Mouse (Mus musculus) R1 (cell line): ENCODE measurements around the gene N4bp2.
"Not testable (repeated sequence)": the region's sequence is repeated elsewhere in the genome, so short reads cannot be mapped to it uniquely, and the experiment has no call there.

Experiments
- DNase-seq: peaks from one replicate; pipeline ENCODE4 v3.0.0-alpha.2; 2018; ENCODE audit warnings: low read depth, low spot score

N4bp2 gene

GRCm38 (mm10) chr5:65763916-65764785, 830 bp downstream of the N4bp2 start:
- DNase-seq, result peak; percentile 61

- DNase-seq, result peak; percentile 99
Measured at GRCm38 (mm10) chr5:65764786-65765634, 1.7 kb downstream of the N4bp2 start.

- DNase-seq, result no peak
Measured at GRCm38 (mm10) chr5:65765635-65765911, 2.3 kb downstream of the N4bp2 start.

DNA sequence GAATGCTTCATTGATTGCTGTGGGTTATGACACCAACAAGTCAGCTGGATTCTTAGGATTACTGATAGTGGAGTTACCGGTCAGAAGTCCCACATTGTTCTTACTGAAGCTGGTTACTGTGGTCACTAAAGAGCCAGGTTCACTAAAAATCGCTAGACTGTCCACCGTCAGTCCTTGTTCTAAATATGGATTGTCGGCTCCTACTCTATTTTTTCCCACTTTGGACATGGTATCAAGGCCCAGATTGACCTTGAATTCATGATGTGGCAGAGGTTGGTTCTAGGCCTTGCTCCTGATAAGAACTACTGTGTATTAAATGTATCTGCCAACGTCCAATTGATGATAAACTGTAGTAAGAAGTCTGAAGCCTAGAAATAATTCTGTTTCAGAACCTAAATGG, 4.7 kb downstream of the N4bp2 start:
- DNase-seq, result no peak

- DNase-seq, result no peak
Measured at GRCm38 (mm10) chr5:65770065-65770464, 6.7 kb downstream of the N4bp2 start.

GRCm38 (mm10) chr5:65770493-65770892, 7.2 kb downstream of the N4bp2 start:
- no peak for DNase-seq

DNA sequence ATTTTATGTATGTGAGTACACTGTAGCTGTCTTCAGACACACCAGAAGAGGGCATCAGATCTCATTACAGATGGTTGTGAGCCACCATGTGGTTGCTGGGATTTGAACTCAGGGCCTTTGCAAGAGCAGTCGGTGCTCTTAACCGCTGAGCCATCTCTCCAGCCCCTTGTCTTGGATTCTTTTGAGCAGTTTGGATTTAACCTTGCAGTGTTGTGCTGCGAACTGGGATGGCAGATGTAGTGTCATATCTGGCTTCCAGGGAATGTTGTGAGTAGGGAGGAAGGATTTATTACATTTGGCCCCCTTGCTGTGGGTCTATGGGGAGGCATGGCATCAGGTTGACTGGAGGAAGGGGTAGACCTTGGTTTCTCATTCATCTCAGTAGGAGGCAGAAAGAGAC, 10.6 kb downstream of the N4bp2 start:
- not testable (repeated sequence) for DNase-seq

DNA sequence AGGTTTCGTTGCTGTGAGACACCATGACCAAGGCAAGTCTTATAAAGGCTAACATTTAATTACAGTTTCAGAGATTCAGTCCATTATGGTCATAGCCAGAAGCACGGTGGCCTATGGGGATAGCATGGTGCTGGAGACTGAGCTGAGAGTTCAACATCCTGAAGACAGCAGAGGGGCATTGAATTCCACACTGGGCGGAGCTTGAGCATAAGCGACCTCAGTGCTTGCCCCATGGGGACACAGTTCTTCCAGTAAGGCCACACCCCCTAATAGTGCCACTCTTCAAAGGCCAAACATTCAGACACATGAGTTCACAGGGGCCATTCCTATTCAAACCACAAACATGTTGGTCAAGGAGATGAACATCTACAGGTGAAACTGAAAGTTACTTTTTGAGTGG, 12.8 kb downstream of the N4bp2 start:
- peak; percentile 24 for DNase-seq

GRCm38 (mm10) chr5:65776907-65777306, 13.6 kb downstream of the N4bp2 start:
- no peak for DNase-seq

GRCm38 (mm10) chr5:65778986-65779385, 15.7 kb downstream of the N4bp2 start:
- not testable (repeated sequence) for DNase-seq

- no peak for DNase-seq
Measured at GRCm38 (mm10) chr5:65779401-65780063, 16.2 kb downstream of the N4bp2 start.

DNA sequence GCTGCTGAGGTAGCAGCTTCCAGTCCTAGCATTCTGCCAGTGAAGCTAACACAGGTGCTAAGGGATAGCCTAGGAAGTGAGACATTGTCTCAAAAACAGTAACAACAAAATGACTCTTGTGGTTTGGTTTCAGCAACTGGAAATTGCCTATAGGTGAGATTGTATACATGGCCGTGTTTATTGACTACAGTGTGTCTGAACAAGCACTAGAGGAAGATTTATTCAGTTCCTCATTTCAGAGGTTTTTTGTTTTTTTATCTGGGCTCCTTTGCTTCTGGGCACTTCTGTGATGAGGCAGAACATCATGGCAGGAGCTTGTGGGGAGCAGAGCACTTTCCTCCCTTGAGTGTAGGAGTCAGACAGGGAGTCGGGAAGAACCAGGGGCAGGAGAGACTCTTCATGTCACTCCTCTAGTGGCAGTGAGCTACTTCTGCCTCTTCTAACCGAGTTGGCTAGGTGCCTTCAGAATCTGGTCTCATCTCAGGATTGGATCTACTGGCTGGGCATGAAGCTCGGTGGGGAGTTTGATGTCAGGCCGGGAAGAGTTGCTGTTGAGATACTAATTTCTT, 17.9 kb downstream of the N4bp2 start:
- no peak for DNase-seq

- DNase-seq, result no peak
Measured at GRCm38 (mm10) chr5:65781769-65782715, 18.7 kb downstream of the N4bp2 start.

- peak; percentile 30 for DNase-seq
Measured at GRCm38 (mm10) chr5:65790604-65791225, 27.4 kb downstream of the N4bp2 start.

DNA sequence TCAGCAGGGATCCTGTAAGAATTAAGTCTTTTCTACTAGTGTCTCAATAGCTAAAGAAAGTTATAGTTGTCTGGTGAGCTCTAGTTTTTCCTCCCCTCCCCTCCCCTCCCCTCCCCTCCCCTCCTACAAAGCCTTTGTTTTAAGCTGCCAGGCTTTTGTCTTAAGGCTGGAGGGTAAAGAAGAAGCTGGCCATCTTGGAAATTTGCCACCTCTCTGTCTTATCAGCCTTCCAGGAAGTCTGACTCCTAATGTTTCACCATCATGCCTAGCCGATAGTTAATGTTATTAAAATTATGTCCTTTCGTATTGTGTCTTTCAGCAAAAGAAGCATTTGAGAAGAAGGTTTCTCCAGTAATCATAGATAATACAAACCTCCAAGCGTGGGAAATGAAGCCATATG, 30.9 kb downstream of the N4bp2 start:
- no peak for DNase-seq

GRCm38 (mm10) chr5:65794702-65795101, 31.4 kb downstream of the N4bp2 start:
- no peak for DNase-seq

DNA sequence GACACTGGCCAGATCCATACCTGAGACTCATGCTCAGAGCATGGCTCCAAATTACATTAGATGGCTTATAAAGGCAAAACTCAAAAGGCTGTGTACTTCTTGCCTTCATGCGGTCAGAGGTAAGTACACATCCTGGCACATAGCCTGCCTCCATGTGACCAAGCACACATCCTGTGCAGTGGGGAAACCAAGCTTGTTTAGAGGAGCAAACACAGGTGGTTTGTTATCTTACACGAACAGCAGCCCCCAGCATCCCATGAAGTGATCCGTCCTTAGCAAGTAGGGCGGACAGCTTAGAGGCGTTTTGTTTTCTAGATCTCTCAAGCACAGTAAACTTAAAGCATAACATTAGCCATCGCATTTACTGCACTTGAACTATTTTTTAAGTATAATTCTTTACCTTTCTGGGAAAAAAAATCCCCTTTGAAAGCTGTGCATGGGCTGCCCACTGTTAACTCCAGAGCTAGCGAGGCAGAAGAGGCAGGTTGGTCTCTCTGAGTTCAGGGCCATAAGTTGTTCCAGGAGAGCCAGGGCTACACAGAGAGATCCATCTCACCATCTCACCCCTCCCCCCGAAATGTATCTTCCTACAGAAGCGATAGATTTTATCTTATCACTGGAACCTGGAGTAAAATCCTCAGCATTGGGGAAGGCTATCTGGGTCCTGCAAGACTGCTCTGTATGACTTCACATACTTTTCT, 32.1 kb downstream of the N4bp2 start:
- DNase-seq, result no peak

GRCm38 (mm10) chr5:65795994-65796298, 32.6 kb downstream of the N4bp2 start:
- no peak for DNase-seq

DNA sequence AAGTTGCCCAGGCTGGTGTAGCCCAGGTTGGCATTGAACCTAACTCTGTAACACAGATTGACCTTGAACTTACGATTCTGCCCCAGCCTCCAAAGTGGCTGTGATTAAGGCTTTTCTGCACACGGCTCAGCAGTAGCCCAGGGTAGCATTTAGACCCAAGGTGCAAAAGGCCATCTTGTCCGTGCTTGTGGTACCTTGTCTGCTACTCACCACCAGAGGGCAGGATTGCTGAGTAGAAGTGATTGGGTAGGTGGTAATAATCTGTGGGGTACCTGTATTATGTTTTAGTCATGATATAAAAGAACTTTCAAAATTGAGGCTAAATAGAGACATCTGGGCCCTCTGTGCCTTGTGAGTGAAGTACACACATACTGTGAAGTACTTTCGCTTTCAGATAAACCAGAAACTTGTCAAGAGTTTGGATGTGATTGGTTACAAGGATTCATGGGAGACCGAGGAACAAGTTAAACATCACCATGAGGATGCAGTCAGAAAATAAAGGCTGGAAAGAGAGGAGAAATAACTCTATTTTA, 60.3 kb downstream of the N4bp2 start:
- DNase-seq, result peak; percentile 67

GRCm38 (mm10) chr5:65826476-65826875, 63.2 kb downstream of the N4bp2 start:
- no peak for DNase-seq
